Mouse (Mus musculus): ENCODE data around the gene Fam122a.

Fam122a gene

DNA sequence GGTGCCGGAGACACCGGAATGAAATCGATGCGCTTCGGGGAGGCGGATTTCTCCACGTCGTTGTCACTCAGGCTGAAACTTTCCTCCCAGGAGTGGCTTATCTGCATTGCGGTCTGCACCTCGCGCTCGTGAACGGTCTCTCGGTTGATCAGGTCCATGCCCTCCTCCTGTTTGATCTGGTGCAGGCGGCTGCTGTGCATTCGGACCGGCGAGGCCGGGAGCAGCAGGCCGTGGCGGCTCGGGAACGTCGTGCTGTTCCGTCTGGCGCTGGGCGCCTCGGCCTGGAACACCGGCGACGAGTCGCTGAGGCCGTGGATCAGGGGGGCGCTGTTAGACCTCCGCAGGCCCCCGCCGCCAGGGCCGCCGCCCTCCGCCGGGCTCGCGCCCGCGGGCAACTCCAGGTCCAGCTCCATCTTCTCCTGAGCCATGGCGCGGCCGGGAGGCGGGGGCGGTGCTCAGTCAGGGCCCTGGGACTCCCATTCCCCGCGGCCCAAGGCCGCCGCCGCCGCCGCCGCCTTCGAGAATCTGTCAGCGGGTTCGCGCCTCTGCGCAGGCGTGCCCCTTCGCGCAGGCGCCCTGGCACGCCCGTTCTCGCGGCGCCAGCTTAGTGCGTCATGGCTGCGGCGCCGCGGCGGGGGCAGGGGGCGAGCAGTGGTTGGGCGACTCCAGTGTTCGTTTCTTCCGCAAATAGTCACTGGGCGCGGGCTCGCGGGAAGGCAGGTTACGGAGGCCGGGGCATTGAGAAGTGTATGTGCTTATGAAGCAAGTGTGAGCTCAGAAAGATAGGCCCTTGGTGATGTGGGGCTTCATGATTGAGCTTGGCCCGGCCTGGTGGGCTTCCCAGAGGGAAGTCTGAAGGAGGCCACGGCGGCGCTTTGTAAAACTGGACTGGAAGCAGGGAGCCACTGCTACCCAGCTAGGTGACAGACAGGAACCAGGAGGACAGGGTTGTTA lies at the start of gene Fam122a:
Gene Fam122a (minus strand): TSS at position 428 of the 954 bp plus-strand sequence.
- peak; percentile 92 for DNase-seq

DNA sequence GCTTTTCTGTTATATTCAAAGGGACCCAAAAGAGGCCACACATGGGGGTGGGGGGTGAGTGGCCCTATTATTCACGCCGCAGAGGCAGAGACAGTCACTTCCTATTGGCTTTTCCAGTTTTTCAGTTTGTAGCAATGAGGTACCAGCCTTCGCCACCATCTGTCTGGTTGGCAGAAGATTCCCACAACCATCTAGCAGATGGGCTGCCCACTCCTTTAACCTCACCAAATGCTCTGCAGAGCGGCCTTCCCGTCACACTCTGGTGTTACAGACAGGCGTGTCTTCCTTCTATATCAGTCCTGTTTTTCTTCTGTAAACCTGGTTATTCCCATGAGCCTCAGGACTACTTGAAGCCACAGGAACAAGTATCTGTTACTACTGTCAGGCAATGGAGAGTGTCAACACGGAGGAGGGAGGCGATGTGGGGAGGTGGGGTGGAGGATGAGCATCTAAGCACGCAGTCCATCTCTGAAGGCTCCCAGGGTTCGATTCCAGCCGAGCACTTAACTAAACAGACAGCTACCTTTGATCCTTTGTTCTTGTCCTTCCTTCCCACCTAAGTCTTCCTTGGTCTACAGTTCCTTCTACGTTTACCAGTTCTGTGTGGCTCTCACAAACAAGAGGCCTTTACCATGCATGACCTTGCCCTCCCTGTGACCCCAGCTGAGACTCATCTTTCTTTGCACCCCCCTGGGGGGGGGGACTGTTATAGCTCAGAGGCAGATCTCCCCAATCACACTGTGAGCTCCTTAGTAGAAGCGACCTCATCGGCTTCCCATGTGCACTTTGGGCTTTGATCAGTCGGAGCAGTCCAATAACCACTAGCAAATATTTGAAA lies 46.5 kb upstream of the Fam122a start:
- DNase-seq = peak; percentile 97

DNA sequence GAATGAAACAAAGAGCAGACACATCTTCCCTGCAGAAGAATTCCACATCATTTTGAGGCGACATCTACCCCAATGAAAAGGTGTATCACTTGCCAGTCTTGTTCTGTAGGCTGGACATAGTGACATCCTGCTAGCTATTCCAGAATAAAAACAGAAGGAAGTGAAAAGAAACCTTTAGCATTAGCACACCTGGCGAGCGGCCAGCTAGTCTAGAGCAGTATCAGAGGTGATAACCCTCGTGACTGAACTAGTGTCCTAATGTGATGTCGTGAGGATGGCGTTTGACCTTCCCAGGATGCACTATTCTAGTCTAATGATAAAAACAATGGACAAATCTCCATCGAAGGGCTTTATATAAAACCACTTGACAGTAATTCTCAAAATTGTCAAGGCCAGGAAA lies 44.8 kb upstream of the Fam122a start:
- no peak for DNase-seq

DNA sequence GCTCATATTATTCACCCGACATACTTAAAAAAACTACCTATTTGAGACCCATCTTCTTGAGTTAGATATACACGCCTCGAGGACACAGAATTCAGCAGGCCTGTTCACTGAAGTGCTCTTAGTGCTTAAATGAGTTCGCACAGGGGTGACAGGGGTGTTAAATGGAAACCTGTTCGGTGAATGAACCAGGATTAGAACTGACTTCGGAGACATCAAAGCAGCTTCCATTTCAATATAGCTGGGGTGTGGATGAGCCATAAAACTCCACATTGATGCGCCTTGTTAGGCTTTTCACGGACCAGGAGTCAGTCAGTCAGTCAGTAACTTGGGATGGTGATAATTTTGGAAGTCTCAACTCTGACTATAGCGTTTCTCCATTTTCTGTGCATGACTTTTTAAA lies 44.0 kb upstream of the Fam122a start:
- DNase-seq = no peak

DNA sequence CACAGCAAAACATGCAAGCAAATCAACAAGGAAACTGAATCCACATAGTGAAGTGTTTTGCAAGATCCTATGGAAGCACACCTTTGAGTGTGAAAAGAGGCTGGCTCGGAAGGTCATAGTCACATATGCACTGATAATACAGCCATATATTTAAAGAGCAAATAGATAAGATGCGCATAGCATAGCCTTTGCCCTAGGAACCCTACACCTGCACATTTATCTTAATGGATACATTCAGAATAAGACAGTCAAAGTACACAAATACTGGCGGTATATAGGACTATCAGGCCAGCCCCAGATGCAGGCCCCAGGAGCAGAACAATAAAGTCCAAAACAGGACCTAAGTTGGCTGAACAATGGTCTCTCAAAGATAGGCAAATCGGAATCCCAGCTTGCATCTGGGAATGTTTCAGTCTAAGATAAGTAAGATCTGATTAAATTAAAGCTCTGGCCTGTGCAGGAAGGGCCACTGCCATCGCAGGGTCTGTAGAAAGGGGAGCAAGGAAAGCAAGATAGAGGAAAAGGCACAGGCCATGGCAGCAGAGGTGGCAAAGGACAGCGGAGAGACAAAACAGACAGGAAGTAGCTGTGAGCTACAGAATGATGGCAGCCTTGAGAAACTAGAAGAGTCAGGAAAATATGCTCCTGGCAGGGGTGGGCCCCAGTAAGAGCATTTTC lies 42.7 kb upstream of the Fam122a start:
- no peak for DNase-seq

DNA sequence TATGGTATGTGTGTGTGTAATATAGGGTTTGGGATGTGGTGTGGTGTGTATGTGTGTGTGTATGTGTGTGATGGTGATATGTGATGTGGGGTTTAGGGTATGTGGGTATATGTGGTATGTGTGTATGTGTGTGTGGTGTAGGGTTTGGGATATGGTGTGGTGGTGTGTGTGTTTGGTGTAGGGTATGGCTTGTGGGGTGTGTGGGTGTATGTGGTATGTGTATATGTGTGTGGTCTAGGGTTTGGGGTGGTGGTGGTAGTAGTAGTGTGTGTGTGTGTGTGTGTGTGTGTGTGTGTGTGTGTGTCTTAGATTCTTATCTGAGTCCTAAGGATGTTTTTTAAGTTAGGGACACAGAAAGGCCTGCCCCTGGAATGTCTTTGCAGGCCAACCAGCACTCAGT lies 41.2 kb upstream of the Fam122a start:
- no peak for DNase-seq

DNA sequence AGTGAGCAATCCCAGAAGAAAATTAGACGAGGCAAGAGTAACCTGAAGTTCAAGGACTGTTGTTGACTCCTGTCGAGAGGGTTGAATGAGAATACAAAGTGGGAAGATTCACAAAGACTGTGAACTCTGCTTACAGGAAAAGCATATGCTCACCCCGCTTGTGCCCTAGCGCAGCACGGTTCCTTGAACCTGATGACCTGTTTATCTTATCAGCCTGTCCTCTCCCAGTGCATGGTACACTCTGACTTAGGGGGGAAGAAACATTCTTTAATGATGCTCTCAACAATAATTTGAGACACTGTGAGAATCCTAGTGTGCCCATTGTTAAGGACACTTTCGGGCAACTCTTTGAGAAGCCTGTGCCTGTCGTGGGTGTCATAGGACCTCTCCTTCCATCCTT lies 39.9 kb upstream of the Fam122a start:
- no peak for DNase-seq

DNA sequence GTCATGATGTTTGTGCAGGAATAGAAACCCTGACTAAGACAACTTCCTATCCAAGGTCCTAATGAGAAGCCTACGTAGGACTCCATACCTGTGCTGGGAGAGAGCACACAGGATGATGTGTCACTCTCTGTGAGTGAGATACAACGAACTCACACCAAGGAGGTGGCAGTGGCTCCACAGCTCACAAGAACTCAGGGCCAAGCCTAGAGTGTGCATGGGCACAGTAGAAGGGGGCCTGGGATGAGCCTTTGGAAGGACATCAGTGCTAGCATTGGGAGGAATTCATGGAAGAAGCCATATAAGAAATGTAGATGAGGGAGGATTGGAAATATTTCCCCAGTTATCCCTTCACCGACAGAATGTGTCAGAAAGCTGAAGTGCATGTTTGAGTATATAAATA lies 38.8 kb upstream of the Fam122a start:
- DNase-seq = no peak

DNA sequence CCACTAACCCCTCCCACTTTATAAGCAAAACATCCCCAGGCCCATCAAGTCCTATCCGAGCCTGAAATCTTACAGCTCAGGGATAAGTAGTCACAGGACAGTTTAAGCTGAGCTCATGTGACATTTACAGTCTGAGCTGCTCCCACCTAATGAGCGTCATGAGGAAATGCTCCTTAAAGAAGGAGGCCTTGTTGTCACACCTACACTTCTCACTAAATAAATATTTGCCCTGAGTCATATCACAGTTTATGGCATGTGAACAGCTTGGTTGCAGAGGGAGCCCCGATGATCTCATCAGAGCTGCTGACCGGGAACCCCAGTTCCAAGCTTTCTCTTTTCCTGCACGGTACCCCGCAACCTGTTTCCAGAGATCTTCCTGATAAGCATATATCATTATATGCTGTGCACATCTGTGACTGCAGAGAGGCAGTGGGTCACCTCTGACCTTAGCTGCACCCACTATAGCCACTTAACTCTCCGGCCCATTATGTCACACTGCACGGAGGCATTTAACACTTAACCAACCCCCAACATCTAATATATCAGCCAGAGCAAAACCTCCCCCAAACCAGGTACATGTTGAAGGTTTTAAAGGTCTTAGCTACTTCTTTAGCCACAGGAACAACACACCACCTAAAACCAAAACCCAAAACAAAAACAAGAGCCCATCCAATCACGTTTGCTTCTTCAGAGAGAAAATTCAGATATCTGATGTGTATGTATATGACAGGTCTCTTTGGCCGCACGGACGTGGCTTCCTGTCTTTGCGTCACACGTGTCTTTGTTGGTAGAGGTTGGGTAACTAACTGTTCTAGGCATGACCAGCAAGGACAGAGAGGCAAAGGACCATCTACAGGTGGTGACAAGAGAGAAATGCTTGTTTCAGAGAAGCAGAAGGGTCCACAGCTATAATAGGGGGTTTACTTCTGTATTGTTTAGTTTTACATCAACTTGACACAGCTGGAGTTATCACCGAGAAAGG lies 37.8 kb upstream of the Fam122a start:
- DNase-seq = no peak

DNA sequence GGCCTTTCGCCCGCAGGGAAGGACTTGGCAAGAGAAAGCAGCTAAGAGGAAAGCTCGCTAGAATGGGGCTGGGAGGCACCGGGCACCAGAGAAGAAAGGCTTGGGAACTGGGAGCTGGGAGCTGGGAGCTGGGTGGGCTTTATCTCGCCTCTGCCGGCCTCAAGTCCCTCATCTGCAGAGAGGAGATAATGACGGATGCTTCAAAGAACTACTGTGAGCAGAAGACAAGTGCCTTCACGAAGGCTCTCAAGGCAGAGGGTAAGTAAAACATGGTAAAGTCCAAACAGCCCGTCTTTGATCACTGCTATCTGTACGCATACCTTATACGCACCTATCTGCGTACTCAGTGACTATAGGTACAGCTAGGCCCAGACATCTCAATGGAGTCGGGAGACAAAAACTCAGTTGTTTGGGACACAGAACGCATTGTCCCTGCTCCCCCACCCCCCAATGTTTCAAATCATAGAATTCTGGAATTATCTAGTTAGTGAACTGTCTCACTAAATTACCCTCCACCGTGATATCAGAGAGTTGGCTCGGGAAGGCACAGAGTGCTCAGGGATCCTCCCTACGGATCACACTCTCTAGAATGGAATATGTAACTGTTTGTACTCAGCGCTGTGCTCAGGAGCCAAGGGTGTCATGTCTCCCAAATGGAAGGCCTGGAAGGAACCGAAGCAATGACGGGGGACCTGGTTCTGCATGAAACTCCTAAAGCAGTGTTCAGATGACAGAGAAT lies 36.1 kb upstream of the Fam122a start:
- DNase-seq = no peak

DNA sequence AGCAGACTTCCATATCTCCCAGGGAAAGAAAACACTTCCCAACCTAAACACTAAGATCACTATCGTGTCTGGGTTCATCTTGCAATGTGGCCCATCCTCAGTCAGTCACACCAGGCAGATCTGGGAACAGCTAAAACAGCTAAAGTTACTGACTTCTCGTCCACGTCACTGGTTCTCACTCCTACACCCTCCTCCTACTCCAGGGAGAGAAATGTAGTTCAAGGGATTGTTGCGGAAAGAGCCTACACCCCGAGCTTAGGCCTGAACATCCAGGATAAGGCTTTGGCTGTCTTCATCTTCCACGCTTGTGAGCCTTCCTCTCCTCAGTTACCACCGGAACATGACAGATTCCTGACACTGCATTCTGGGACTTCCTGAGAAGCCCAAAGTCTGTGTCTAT lies 34.8 kb upstream of the Fam122a start:
- no peak for DNase-seq

DNA sequence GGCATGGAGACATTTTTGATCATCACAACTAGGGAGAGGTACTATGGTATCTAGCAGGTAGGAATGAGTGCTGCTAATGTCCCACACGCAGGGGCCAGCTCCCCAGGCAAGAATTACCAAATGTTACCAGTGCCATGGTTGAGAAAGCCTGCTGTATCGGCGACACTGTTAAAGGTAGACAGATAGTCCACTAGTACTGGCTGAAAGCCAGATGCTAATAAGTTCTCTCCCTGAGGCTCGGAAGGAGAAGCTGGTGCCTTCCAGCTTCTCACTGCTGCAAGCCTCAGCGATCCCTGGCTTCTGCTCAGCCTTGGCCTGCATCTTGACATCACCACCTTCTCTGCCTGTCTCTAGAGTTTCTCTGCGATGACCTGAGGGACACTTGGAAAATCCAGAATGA lies 32.2 kb upstream of the Fam122a start:
- DNase-seq = no peak

DNA sequence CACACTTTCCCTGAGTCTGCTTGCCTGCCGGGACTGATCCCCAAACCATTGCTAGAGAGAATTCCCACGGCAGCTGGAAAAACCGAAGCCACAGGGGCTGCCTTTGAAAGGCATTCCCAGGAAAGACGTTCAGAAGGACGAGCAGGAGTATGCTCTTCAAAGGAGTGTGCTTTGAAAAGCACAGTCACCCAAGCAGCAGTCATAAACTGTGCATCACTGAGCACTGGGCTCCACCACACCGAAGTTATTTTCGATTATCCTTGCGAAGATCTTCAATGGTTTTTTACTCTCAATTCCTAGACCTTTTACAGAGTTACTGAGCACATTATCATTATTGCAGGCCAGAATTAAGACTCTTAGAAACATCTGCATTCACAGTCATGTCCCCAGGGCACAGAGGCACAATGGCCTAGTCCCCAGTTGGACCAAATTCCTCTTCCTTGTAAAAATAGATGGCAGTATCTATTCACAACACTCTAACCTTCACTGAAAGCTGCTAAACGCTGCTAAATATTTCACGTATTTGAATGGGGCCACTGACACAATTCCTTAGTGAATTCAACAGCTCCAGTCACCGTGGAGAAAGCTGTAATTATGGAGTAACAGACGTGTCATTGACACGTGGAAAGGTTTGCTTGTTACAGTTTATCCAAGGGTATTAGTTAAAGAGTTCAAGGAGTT lies 31.1 kb upstream of the Fam122a start:
- DNase-seq = no peak

DNA sequence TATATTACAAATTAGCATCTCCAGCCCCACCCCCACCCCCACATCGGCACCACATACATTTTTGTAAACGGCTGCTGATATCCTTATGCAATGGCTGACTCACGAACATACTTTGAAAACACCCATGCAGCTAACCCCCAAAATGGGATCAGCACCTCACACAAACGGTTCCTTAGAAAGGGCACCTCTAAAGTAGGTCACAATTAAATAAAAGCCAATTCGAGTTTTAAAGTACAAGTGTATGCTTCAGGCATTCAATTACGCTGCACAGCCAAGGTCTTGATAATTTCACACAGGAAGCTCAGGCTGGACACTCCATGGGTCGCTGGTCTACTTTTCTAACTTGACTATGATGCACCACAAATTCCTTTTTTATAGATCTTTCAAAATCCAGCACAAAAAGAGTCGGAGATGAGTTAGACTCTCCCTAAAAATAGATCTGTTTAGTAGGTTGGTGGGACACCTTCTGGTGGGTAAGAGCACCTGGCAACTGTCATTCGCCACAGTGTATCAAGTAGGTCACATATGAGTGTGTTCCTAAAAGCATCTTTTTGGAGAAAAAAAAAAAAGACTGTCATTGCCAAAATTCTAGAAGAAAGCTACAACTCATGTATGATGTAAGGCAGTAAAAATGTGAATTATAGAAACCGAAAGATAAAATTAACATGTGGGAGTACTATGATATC lies 25.7 kb upstream of the Fam122a start:
- no peak for DNase-seq

DNA sequence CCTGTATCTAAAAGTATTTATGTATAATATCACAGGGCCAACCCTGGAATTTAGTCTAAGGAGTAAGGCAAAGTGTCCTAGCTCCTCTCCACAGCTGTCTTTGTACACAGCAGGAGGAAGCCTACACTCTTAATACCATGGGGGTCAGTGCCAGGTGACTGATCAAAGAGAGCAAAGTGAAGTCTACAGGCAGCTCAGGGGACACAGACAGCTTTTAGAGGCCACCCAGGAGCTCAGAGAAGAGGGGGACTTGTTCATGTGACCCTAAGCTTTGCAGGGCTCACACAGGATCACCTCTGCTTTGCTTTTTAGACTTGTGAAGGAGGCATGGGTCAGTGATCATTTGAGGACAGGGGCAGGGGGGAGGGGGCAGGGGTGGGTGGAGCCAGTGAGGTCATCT lies 24.4 kb upstream of the Fam122a start:
- no peak for DNase-seq

DNA sequence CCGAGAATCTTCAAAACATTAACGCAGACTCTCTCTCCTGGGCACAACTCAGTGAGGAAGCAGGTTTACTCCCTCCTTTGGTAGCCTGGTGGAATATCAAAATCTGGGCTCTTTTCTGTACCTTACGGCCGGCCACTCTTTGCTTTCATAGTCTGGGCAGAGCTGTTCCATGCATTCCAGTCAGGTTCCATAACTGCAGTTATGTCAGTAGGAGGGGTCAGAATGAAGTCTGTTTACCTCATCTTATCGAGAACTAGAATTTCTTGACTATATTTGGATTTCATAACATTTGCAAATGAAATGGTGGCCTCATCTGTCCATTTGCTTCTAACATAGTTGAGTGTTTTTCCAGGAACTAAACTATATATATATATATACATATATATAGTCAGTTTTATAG lies 23.3 kb upstream of the Fam122a start:
- DNase-seq = no peak

DNA sequence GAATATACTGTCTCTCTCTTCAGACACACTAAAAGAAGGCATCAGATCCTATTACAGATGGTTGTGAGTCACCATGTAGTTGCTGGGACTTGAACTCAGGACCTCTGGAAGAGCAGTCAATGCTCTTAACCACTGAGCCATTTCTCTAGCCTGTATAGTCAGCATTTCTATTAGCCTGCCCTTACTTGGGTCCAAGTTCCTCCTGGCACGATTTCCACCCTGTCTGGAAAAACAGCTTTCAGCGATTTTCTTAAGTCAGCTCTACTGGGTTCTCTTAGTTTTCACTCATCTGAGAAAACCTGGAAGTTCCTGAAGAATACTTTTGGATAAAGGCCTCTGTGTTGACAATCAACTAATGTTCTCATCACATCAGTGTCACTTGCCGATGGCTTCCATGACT lies 22.1 kb upstream of the Fam122a start:
- DNase-seq = no peak

DNA sequence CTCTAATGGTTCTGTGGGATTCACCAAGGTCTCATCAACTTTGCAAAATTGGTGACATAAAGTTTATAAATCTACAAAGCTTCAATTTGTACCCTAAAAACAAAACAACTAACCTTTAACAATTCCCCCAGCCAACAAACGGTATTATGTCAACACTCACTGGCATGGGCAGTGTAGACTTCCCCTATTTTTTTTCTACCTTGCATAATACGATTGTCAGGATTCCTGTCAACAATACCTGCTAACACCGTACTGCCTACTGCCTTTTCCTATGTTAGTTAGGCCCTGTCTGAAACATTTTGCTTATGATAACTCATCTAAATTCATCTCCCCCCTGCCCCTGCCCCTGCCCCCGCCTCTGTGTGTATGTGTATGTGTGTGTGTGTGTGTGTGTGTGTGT lies 16.7 kb upstream of the Fam122a start:
- no peak for DNase-seq

DNA sequence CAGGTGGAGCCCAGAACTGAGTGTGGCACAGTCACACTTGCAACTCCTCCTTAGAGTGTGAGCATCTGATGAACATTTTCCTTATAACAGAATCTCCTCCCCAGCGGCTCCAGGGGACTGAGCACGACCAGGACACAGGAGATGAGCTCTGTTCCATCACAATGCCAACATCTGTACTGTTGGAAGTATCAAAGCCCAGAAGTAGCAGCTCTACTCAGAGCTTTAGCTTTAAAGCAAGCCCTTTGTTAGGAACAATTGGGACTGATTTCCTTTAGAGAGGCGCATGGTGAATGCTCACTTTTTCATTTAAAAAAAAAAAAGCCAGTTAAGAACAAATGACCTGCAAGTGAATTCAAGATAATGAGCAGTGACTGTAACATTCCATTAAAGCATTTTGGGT lies 14.7 kb upstream of the Fam122a start:
- no peak for DNase-seq

DNA sequence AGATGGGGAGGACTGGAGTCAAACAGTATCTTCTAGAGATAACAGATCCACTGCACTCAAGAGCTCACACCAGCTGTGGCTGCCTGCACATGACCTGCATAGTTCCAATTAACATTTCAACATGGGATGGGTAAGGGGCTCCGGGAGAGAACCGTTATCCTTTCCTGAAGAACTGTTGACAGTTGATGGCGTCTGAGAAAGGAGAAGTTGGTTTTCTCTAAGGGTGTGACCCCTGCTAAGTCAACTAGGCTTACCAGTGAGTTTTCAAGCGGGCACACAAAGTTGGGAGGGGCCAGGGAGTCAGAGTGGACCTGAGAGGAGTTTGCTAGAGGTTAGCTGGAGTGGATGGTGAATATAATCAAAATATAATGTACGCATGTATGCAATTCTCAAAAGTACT lies 13.1 kb upstream of the Fam122a start:
- no peak for DNase-seq
